Mouse (Mus musculus) right cerebral cortex, postnatal 4 days (tissue): ENCODE results near the gene Map3k11.
A peak's percentile ranks its signal among the peaks of the same experiment; 100 is the strongest.

Source experiments
- DNase-seq: peaks from one replicate; pipeline ENCODE4 v3.0.0-alpha.2; 2022

Gene Map3k11

DNA sequence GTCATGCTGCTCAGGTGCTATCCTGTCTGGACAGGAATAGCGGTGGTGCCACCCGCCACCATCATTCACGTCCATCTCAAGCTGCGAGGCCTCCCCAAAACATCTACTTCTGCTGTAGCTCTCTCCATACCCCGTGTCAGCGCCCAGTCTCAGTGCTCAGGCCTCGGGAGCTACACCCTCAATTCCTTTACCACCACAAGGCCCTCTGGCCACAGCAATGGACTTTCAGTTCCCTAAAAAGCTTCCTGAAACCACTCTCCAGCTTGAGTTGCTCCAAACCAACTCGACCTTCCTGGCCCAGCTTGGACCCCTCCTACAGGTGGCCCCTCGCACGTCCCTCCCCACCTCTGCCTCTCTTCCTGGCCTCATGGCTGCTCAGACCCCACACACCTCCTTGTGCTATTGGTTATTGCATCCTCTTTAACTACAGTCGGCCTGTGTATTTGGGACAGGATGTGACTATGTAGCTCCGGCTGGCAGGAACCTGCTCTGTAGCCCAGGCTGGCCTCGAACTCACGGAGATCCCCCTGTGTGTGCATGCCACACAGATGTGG, 23.4 kb downstream of the Map3k11 start:
- no peak for DNase-seq

DNA sequence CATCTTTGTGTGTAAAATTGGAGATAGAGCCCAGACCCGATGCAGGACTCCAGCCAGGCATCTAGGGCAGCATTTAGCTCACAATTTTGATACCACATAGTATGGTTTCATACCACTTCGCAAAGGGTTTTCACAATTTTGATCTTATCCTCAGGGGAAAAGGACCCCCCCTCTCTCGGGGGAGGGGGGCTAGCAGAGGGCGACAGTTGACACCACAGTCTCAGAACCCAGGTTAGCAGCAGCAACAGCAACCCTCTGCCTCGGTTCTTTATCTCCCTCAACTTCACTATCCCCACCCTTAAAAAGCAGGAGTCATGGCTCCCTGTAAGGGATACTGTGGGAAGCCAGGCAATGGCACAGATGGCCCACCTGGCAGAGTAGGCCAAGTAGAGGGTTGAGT, 24.7 kb downstream of the Map3k11 start:
- no peak for DNase-seq

DNA sequence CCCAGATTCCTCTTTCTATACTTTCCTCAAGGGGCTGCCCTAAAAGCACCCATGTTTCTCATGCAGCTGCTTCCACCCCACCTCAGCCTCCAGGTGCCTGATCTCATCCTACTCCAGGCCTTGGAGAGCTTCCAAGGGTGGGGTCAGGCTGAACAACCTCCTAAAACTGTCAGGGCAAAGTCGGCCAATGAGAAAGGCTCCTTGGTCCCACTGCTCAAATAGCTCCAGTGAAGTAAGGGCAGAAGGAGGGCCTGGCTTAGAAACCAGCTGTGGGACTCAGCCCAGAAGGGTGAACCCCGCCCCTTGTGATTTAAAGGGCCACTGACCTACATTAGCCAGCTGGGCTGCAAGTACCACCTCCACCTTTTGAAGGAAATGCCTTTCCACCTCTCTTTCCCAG, 25.2 kb downstream of the Map3k11 start:
- no peak for DNase-seq

DNA sequence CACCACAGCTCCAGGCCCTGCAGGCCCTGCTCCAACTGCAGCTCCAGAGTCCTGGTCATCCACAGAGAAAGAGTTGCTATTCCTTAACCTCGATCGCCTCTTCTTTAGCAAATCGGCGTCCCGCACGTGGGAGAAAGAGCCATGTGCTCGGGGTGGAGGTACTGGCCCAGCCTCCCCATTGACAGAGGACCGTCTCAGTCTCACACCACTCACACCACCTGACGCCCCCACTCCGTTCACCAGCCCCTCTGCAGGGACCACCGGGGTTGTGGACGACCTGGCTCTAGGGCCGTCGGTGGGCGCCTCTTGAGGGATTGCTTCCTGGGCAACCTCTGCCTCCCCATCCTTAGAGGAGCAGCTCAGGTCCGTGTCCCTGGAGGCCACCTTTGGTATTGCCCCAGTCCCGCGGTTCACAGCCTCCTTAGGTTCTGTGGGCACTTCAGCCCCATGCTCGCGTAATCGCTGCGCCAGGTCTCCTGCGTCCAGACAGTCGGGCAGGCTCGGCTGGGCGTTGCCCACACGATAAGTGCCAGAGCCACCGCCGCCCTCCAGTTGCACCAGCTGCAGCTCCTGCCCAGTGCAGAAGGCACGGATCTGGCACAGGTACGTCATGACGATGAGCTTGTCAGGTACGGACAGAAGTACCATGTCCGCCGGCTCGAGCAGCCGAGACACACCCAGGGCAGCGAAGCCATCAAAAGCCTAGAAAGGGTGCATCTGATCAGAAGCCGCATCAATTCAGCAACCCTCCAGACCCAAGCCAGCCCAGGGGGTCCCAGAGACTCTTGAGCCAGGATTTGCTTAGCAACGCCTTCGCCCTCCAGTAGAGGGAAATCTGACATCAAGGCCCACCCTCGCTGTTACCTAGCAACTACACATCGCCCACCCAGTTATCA, 27.5 kb downstream of the Map3k11 start:
- DNase-seq: peak; percentile 57

DNA sequence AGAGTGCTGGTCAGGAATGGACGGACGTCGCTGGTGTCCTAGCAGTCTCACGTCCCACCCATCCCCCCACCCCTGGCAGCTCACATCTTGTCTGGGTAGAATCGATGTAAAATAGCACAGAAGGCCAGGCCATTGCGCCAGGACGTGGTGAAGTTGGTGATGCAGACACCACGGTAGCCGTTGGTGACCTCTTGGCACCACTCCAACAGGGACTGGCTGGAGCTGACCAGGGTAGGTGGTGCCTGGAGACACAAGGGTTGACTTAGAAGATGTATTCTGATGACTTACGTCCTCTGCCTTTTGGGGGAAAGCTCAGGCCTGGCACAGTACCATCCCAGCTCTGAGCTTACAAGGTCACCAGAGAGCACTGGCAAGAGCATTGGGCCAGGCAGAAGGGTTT, 28.4 kb downstream of the Map3k11 start:
- DNase-seq: no peak

DNA sequence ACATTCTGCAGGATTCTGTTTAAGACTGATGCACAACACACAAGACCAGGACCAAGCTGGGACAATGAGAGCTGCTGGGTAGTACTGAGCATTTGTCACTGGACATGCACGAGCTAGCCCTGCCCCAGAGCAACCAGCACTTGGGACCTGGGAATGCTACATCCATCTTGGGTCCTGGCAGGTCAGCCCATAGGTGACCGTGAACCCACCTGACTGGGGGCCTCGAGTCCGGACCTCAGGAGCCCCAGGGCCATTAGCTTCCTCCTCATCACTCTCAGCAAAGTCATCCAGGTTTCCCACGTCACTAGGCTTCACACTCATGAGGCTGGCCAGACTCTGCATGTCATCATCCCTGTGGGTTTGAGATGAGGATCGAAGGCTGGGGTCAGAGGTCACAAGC, 32.7 kb downstream of the Map3k11 start:
- DNase-seq: no peak

DNA sequence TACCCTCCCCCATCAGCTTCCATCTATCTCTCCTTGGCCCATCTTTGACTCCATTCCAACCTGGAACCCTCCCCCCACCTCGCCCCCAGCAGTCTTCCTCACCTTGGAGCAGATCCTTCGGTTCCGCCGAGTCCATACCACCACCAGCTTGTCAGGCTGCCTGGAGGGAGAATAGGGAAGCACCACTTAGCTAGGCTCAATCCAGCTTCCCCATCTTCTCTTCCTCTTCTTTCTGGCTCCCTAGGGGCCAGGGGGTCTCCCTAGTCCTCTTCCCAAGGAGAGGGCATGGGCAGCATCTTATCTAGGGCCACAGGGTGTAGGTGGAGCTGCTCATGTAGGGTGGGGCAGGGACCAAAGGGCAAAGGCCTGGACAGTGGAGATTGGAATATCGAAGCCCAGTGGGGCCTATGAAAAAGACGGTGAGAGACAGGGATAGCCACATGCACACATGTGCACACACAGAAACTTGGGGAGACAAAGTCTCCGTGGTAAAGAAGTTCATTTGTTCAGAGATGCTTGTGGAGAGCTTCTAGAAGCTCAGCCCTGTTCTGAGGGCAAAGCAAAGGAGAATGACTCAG, 34.4 kb downstream of the Map3k11 start:
- DNase-seq: no peak

DNA sequence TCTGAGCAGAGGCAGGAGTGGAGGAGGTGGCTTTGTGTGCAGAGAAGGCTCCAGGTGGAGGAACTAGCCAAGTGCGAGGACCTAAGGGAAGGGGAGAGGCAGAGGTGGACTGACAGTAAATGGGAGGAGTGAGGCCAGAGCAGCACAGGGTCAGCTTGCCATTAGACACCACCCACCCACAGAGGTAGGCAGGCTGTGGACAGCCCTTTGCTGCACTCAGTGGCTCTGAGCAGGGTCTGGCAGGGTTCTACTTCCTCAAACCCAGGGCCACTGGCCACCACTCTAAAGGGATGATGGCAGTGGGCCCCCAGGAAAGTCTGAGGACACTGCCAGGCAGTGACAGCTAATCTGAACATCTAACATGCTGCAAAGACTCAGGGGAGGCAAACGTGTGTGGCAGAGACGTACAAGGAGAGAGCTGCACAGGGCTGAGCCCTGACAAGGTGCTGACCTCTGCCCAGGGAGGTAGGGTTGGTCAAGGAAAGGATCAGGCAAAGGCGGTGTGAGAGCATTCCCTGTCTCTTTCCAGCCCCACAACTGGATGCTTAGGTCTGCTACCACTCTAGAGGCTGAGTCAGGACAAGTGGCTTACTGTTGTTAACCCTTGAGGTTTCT, 35.5 kb downstream of the Map3k11 start:
- DNase-seq: no peak

DNA sequence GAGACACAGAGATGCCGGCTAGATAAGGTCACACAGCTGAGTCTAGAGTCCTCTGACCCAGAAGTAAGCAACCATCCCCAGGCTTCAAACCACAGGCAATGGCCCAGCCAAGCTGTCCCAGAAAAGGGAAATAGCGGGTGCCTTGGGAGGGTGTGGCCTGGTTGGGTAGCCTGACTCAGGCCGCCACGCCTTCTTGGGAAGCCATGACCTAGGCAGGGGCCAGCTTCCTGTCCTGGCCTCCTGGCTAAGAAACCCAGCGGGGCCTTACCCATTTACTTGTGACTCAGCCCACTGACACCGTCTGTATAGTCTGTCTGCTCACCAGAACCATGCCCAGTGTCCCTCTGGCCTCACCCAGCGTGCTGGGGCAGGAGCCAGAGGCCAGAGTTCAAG, 36.0 kb downstream of the Map3k11 start:
- DNase-seq: no peak

DNA sequence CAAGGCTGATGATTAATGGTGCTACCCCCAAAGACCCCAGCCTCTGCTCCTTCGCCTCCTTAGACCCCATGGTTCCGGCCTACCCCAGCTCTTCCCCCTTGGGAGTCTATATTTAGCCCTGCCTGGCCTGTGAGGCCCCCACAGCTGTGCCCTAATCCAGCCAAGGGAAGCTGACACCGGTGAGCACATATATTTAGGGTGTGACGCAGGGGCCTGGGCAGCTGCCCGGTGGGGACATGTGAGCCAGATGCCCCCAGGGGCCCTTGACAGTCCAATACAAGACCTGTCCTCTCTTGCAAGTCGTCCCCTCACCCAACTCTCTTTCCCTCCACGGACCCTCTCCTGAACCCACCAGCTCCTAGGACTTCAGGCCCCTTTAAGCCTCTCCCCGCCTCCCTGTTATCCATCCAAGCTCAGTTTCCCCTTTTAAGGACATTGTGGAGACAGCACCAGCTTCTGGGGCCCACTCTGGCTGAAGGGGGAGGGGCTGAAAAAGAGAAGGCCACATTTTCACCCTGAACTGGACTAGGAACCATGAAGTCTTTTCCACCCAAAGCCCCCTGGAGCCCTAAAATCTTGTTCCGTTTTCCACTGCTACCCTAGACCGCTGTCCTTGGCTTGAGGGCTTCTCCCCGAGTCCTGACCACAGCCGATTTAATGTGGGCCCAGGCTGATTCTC, 36.6 kb downstream of the Map3k11 start:
- DNase-seq: no peak

DNA sequence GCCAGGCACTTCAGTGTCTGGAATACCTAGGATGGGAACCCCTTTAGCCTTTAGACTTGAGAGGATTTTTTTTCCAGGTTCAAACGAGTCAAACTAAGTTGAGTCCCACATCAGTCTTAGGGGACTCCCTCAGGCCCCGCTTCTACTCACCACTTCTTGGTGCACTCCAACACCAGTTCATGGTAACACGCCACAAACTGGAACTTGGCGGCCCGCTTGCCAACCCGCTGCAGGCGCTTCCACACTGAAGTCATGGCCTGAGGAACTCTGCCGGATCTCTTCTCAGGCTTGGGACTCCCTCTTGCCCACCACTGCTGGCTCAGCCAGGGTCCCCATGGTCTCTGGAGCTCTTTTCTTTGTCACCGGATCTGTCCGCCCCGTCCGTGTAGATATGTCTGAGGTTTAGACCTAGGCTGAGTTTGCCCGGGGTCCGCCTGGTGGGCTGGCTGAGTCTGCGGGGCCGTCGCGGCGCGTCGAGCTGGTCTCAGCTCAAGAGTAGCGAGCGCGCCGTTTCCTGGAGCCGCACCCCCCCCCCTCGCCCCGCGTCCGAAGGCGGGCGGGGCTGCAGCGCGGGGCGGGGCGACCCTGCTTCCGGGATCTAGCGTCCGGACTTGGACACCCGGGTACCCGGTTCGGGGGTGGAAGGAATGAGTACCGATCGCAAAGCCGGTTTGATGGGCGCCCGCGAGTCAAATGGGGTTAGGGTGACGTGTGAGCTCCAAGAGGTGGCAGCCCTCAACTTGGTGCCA, 37.4 kb downstream of the Map3k11 start, which contains the start of gene Ehbp1l1:
TSS of gene Ehbp1l1 (minus strand) at position 551 of the 749 bp plus-strand sequence.
- DNase-seq: peak; percentile 50

DNA sequence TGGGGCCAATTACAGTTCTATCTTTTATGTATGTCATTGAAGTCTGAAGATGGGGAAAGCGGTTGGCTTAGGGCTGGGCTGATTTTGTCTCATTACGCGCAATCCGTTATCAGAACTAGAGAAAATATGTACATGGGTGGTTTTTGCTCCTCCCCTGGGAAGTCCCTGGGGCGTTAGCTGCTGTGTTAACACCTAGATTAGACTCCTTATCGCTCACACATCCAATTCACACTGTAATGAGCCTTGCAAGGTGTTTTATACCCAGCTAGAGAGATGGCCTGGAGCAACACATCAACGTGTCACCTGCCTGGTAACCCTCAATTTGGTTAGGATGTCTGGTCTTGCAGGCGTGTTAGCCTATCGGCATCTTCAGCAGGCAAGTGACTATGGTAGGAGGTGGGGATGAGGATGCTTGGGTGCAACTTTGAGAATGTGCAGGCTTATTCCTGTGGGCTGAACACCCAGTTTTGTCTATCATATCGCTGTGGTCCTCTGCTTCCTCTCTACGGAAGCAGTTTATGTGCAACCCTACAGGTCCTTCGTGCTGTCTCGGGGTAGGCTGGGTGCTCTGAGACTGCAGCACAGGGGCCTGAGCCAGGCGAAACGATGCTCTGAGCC, 38.5 kb downstream of the Map3k11 start:
- no peak for DNase-seq

DNA sequence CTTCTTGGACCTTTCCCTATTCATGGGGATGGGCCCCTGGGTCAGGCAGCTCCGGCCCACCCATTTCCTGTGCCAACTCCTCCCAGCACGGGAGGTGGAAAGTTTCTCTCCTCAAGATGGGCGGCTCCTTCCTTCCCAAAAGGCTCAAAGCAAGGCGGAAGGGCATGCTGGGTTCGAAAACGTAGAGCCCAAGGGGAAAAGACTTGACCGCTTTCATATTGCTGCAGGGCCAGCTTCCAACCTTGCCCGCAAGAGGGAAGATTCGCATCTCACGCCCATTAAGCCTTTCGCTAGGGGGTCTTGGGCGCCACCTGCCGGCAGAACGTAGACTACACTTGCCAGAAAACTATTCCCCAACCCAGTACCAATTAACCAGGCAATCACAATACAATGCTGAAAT, 39.2 kb downstream of the Map3k11 start:
- peak; percentile 96 for DNase-seq

DNA sequence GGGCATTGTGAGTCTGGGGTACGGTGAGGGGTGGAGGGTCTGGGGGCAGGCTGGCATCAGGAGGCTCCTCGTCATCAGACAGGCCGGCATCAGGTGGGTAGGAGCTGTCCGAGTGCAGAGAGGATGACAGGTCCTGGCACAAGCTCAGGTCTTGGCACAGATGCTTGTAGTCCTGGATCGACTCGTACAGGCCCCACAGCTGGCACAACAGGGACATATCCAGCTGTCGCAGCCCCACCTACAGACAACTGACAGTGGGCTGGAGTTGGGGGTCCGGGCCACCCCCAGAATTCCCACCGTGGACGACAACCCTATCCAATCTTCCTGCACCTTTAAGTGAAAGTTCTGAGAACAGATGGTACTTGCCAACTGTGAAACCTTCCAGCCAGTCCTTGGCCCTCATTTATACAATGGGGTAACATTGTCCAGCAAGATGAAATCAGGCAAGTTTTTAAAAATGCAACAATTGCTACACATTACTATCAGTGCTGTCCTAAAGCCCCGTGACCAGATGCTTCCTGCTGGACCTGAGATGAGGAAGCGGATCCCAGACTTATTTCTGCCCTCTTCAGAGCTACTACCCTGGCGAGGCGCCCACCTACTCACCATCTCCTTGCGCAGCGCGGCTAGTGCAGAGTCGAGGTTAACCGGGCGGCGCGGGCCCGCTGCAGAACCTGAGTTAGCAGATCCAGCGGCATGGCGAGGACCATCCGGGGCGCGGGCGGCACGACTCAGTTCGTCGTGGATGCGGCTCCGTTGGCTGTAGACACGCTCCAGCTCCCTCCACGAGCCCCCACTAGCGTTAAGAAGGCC, 40.3 kb downstream of the Map3k11 start:
- peak; percentile 81 for DNase-seq

DNA sequence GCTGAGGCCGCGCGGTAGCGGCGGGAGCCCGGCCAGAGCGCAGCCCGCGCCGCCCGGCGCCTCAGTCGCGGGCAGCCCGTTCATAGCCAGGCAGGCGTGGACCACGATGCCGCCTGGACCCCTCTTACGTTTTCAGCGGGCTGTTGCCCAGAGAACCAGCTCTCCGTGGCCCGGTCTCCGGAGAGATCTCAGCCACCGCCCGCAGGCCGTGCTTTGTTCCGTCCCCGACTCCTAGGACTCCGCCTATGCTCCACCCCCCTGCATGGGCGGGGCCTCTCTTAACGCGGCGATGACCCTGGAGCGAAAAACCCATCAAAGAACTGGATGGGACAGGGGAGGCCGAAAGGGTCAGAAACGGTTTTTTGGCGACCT, 40.9 kb downstream of the Map3k11 start, which contains the start of gene Fam89b:
TSS of gene Fam89b (minus strand) at position 210 of the 372 bp plus-strand sequence.
- DNase-seq: peak; percentile 82

DNA sequence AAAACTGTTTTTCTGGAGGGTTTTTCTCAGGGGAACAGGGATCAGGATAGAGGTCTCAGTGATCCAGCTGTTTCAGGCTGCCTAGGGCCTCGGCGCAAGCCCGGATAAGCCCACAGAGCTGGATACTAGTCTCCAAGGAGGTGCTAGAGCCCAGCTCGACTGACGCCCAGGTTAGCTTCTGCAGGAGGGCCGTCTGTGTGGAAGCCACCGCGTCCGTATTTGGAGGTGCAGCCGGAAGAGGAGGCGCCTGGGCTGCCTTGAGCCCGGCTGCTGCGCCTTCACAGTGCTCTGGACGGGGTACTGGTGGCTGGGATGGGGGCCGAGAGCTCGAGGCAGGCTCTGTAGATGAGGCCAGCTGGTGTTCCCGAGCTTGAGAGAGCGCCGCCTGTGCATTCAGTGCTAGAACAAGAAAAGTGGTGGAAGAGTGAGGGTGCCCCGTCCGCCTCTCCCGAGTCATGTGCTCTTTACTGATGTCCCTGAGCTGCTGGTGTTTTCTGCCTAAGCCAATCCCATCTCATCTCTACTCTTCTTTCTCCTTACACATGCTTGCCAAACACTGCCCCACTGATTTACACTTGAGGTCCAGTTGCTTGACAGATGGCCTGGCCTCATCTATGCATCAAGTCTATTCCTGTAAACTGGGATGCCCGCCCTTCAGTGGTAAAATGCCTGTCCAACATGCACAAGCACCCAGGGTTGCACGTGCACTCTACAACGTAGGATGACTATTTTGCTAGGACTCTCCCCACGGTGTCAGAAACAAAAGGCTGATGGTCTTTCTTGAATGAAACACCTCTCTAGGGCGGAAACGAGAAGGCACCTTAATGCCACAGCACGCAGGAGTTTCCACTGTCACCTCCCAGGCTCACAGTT, 42.0 kb downstream of the Map3k11 start:
- no peak for DNase-seq

DNA sequence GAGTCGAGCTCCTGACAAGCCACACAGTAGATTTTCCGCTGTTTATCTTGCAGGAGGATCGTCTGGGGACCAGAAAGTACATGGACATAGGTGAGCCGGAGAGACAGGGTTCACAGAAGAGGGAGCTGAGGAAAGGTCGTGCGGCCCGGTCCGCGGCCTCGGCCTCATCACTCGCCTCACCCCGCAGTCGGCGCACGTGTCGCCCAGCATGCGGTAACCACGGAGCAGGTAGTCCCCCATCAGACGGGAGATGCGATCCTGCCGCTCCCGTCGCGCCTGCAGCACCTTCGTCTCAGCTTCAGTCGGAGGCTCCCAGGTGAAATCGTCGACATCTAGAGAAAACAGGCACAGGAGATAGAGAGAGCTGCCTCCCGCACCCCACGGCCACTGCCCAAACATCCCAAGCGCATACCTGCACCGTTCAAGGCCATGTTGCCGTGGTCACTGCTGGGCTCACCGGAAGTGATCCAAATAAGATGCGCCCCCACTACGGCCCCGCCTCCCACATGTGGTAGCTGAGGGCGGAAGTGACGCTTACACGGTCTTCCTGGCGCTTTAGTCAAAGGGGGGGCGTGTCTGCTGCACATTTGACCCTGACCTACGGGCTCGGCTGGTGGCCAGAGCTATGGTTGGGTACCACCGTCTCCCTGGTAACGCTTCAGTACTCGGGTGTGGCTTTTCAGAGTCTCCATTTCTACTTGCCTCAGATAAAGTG, 42.9 kb downstream of the Map3k11 start:
- DNase-seq: peak; percentile 90

DNA sequence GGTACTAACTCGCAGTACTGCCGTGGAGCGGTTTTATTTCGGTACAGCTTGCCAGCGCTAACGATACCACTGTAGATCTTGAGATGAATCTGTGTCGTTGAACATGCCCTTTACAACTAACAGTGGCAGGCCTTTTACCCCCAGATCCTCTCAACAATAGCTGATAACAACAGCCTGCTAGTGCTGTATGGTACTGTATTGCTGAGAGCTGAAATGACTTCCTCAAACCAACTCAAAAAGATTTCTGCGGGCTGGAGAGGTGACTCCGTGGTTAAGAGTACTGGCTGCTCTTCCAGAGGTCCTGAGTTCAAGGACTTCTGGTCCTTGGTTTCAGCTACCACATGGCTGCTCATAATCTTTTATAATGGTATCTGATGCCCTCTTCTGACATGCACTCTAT, 45.8 kb downstream of the Map3k11 start:
- no peak for DNase-seq

DNA sequence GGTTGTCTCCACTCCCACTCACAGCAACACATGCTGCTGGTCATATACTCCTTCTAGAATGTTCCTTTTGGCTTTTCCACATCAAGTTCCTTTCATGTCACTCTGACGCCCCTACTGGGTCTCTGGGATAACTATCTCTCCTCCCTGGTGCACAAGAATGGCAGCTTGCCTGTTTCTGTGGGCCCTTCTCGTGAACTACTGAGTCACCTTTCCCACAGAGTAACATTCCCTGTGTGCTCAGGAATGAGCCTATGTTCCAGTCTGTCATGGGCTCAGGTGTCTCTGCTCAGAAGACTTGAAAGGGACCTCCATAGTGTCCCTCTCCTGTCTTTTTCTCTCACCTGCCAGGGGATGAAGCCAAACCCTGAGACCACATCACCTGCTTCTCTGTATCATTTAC, 50.9 kb downstream of the Map3k11 start:
- DNase-seq: no peak
